Mouse (Mus musculus): ENCODE results near the gene Gm4027.
"Not testable (repeated sequence)": the region's sequence is repeated elsewhere in the genome, so short reads cannot be mapped to it uniquely, and the experiment has no call there.

Gene Gm4027

GRCm38 (mm10) chr12:87618569-87618968 is at the start of gene Gm4027:
Gene Gm4027, plus strand, starts transcription at chr12:87618869.
- not testable (repeated sequence) for DNase-seq (ENCODE audit: low spot score)

GRCm38 (mm10) chr12:87601388-87601787 is 17.3 kb upstream of the Gm4027 start:
- DNase-seq (ENCODE audit: low spot score) = not testable (repeated sequence)

- not testable (repeated sequence) for DNase-seq (ENCODE audit: low spot score)
These were observed 16.3 kb upstream of the Gm4027 start, which contains the start of gene Oog1 for GRCm38 (mm10) chr12:87602388-87602787. Gene Oog1, plus strand, starts transcription at chr12:87602688.

GRCm38 (mm10) chr12:87644520-87644919 is 25.9 kb downstream of the Gm4027 start, which contains the start of gene Gm16381:
Gene Gm16381, minus strand, starts transcription at chr12:87644620.
- not testable (repeated sequence) for DNase-seq (ENCODE audit: low spot score)

GRCm38 (mm10) chr12:87652916-87653703 is 34.4 kb downstream of the Gm4027 start:
- not testable (repeated sequence) for DNase-seq (ENCODE audit: low spot score)
